Mouse (Mus musculus): Measurements from ENCODE around the gene Wnt7b. TPM values are rescaled to one million over a fixed set of nuclear protein-coding genes. Genes with fewer than 3 reads are reported as not detected.

Gene Wnt7b
- polyA plus RNA-seq, 1 experiment from 2014 or later, result 85.1 TPM

- 73% methylated on average over 4 of the region's 4 CpGs for WGBS
- Histone ChIP-seq H3K4me1 (ENCODE audit: control insufficient read depth, insufficient read depth, low read length) (no peaks in the 10 kb centered on the region), H3K4me2 (ENCODE audit: low read depth) (no peak overlapping the region), H3K9ac (ENCODE audit: low read length) (no peak overlapping the region), H3K9me3 (ENCODE audit: control insufficient read depth, low read length) (no peaks in the 10 kb centered on the region), H3K27me3 (ENCODE audit: control insufficient read depth, insufficient read depth, low read length) (no peaks in the 10 kb centered on the region), H3K4me3 (ENCODE audit: low read depth, low read length) (no peak overlapping the region), H3K27ac (ENCODE audit: low read depth, low read length) (no peak overlapping the region), H3K36me3 (ENCODE audit: control insufficient read depth, insufficient read depth, low read length) (no peaks in the 10 kb centered on the region)
- no peak for DNase-seq (ENCODE audit: low spot score)
- ATAC-seq (ENCODE audit: insufficient read depth, low FRiP score, low TSS enrichment), result no peak
Observed at GRCm38 (mm10) chr15:85604507-85604906, 22.2 kb upstream of the Wnt7b start.

GRCm38 (mm10) chr15:85603422-85603821, 21.1 kb upstream of the Wnt7b start:
- DNase-seq (ENCODE audit: low spot score), result no peak
- WGBS, result 58% methylated on average over 5 of the region's 5 CpGs
- no peak overlapping the region for H3K4me2 ChIP-seq (ENCODE audit: low read depth)
- H3K27ac ChIP-seq (ENCODE audit: low read depth, low read length), result no peak overlapping the region
- H3K36me3 ChIP-seq (ENCODE audit: control insufficient read depth, insufficient read depth, low read length), result no peaks in the 10 kb centered on the region
- no peak for ATAC-seq (ENCODE audit: insufficient read depth, low FRiP score, low TSS enrichment)
- H3K27me3 ChIP-seq (ENCODE audit: control insufficient read depth, insufficient read depth, low read length), result no peaks in the 10 kb centered on the region
- no peaks in the 10 kb centered on the region for H3K4me1 ChIP-seq (ENCODE audit: control insufficient read depth, insufficient read depth, low read length)
- no peak overlapping the region for H3K4me3 ChIP-seq (ENCODE audit: low read depth, low read length)
- H3K9me3 ChIP-seq (ENCODE audit: control insufficient read depth, low read length), result no peaks in the 10 kb centered on the region
- H3K9ac ChIP-seq (ENCODE audit: low read length), result no peak overlapping the region

GRCm38 (mm10) chr15:85602733-85603132, 20.5 kb upstream of the Wnt7b start:
- ATAC-seq (ENCODE audit: insufficient read depth, low FRiP score, low TSS enrichment) (no peak), DNase-seq (ENCODE audit: low spot score) (no peak)
- no peak overlapping the region for H3K4me3 ChIP-seq (ENCODE audit: low read depth, low read length)
- no peaks in the 10 kb centered on the region for H3K4me1 ChIP-seq (ENCODE audit: control insufficient read depth, insufficient read depth, low read length)
- H3K27me3 ChIP-seq (ENCODE audit: control insufficient read depth, insufficient read depth, low read length), result no peaks in the 10 kb centered on the region
- 78% methylated on average over 6 of the region's 6 CpGs for WGBS
- no peak overlapping the region for H3K4me2 ChIP-seq (ENCODE audit: low read depth)
- no peaks in the 10 kb centered on the region for H3K9me3 ChIP-seq (ENCODE audit: control insufficient read depth, low read length)
- no peak overlapping the region for H3K9ac ChIP-seq (ENCODE audit: low read length)
- no peak overlapping the region for H3K27ac ChIP-seq (ENCODE audit: low read depth, low read length)
- no peaks in the 10 kb centered on the region for H3K36me3 ChIP-seq (ENCODE audit: control insufficient read depth, insufficient read depth, low read length)

- 88% methylated on average over 5 of the region's 5 CpGs for WGBS
- H3K27me3 ChIP-seq (ENCODE audit: control insufficient read depth, insufficient read depth, low read length), result no peaks in the 10 kb centered on the region
Observed at GRCm38 (mm10) chr15:85602021-85602420, 19.7 kb upstream of the Wnt7b start.

GRCm38 (mm10) chr15:85601202-85601601, 18.9 kb upstream of the Wnt7b start:
- ATAC-seq (ENCODE audit: insufficient read depth, low FRiP score, low TSS enrichment), result no peak
- WGBS, result 67% methylated on average over 4 of the region's 4 CpGs

More at GRCm38 (mm10) chr15:85602021-85602420, 19.7 kb upstream of the Wnt7b start:
- Histone ChIP-seq H3K4me2 (ENCODE audit: low read depth) (no peak overlapping the region), H3K9ac (ENCODE audit: low read length) (no peak overlapping the region), H3K27ac (ENCODE audit: low read depth, low read length) (no peak overlapping the region), H3K4me1 (ENCODE audit: control insufficient read depth, insufficient read depth, low read length) (no peaks in the 10 kb centered on the region), H3K36me3 (ENCODE audit: control insufficient read depth, insufficient read depth, low read length) (no peaks in the 10 kb centered on the region), H3K9me3 (ENCODE audit: control insufficient read depth, low read length) (no peaks in the 10 kb centered on the region), H3K4me3 (ENCODE audit: low read depth, low read length) (no peak overlapping the region)
- ATAC-seq (ENCODE audit: insufficient read depth, low FRiP score, low TSS enrichment) (no peak), DNase-seq (ENCODE audit: low spot score) (no peak)

GRCm38 (mm10) chr15:85600696-85601094, 18.4 kb upstream of the Wnt7b start:
- Histone ChIP-seq H3K4me1 (ENCODE audit: control insufficient read depth, insufficient read depth, low read length) (no peaks in the 10 kb centered on the region), H3K9ac (ENCODE audit: low read length) (no peak overlapping the region), H3K9me3 (ENCODE audit: control insufficient read depth, low read length) (no peaks in the 10 kb centered on the region), H3K27me3 (ENCODE audit: control insufficient read depth, insufficient read depth, low read length) (no peaks in the 10 kb centered on the region), H3K4me2 (ENCODE audit: low read depth) (no peak overlapping the region), H3K27ac (ENCODE audit: low read depth, low read length) (no peak overlapping the region), H3K36me3 (ENCODE audit: control insufficient read depth, insufficient read depth, low read length) (no peaks in the 10 kb centered on the region), H3K4me3 (ENCODE audit: low read depth, low read length) (no peak overlapping the region)
- WGBS, result 73% methylated on average over 7 of the region's 7 CpGs
- DNase-seq (ENCODE audit: low spot score) (no peak), ATAC-seq (ENCODE audit: insufficient read depth, low FRiP score, low TSS enrichment) (no peak)

More at GRCm38 (mm10) chr15:85601202-85601601, 18.9 kb upstream of the Wnt7b start:
- Histone ChIP-seq H3K27ac (ENCODE audit: low read depth, low read length) (no peak overlapping the region), H3K27me3 (ENCODE audit: control insufficient read depth, insufficient read depth, low read length) (no peaks in the 10 kb centered on the region), H3K4me2 (ENCODE audit: low read depth) (no peak overlapping the region), H3K36me3 (ENCODE audit: control insufficient read depth, insufficient read depth, low read length) (no peaks in the 10 kb centered on the region), H3K9ac (ENCODE audit: low read length) (no peak overlapping the region), H3K9me3 (ENCODE audit: control insufficient read depth, low read length) (no peaks in the 10 kb centered on the region), H3K4me3 (ENCODE audit: low read depth, low read length) (no peak overlapping the region), H3K4me1 (ENCODE audit: control insufficient read depth, insufficient read depth, low read length) (no peaks in the 10 kb centered on the region)
- DNase-seq (ENCODE audit: low spot score), result no peak

- Histone ChIP-seq H3K27me3 (ENCODE audit: control insufficient read depth, insufficient read depth, low read length) (no peaks in the 10 kb centered on the region), H3K27ac (ENCODE audit: low read depth, low read length) (no peak overlapping the region), H3K36me3 (ENCODE audit: control insufficient read depth, insufficient read depth, low read length) (no peaks in the 10 kb centered on the region), H3K9me3 (ENCODE audit: control insufficient read depth, low read length) (no peaks in the 10 kb centered on the region), H3K4me2 (ENCODE audit: low read depth) (no peak overlapping the region), H3K4me3 (ENCODE audit: low read depth, low read length) (no peak overlapping the region), H3K4me1 (ENCODE audit: control insufficient read depth, insufficient read depth, low read length) (no peaks in the 10 kb centered on the region), H3K9ac (ENCODE audit: low read length) (no peak overlapping the region)
- DNase-seq (ENCODE audit: low spot score) (no peak), ATAC-seq (ENCODE audit: insufficient read depth, low FRiP score, low TSS enrichment) (0 out of 2 replicates have a peak, but pooled peaks have one; percentile 20)
- 27% methylated on average over 17 of the region's 18 CpGs for WGBS
Observed at GRCm38 (mm10) chr15:85599887-85600695, 17.8 kb upstream of the Wnt7b start.

- ATAC-seq (ENCODE audit: insufficient read depth, low FRiP score, low TSS enrichment), result 0 out of 2 replicates have a peak, but pooled peaks have one; percentile 35
- H3K9me3 ChIP-seq (ENCODE audit: control insufficient read depth, low read length), result no peaks in the 10 kb centered on the region
Observed at GRCm38 (mm10) chr15:85598984-85599886, 17.0 kb upstream of the Wnt7b start.

More at GRCm38 (mm10) chr15:85598984-85599886, 17.0 kb upstream of the Wnt7b start:
- DNase-seq (ENCODE audit: low spot score), result peak; percentile 81
- Histone ChIP-seq H3K4me3 (ENCODE audit: low read depth, low read length) (no peak overlapping the region), H3K36me3 (ENCODE audit: control insufficient read depth, insufficient read depth, low read length) (no peaks in the 10 kb centered on the region), H3K27me3 (ENCODE audit: control insufficient read depth, insufficient read depth, low read length) (no peaks in the 10 kb centered on the region), H3K4me2 (ENCODE audit: low read depth) (no peak overlapping the region), H3K9ac (ENCODE audit: low read length) (no peak overlapping the region), H3K4me1 (ENCODE audit: control insufficient read depth, insufficient read depth, low read length) (no peaks in the 10 kb centered on the region), H3K27ac (ENCODE audit: low read depth, low read length) (no peak overlapping the region)
- 50% methylated on average over 17 of the region's 17 CpGs for WGBS

Data from neural tube, embryonic 11.5 days (tissue).